Comparison of ENCODE assay signal across 27 mouse cellular contexts in the genomic region with DNA sequence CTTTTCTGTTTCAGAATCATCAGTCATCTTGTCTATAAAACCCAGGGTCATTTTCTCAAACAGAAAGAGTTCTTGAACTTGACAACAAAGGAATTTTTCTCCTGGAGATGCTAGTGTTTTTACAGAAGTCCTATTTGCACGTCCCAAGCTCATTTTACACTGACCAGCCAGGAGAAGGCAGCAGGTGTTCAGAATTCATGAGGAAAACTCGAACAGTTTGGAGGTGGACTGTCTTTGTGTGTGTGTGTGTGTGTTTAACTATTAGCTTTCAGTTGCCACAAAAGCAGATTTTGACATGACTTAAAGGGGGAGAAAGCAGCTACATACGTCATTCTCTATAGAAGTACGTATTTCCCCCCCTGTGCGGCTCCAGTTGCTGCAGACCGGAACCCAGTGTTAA. TPM values are rescaled to one million over a fixed set of nuclear protein-coding genes. Genes with fewer than 3 reads are reported as not detected.
DNase-seq lines count a peak whose midpoint lies in the region; ATAC-seq and TF ChIP-seq lines count a peak whose summit lies in the region.
"Had no signal": no experiment of that assay in that cellular context is flagged by ENCODE, and none has a peak within 500 bp of the region (broad histone marks: within the 10 kb centered on the region; RNA-seq: fewer than 3 reads in every experiment).

No protein-coding gene starts in this region.

- H3K27ac ChIP-seq in gastrocnemius, adult 2 months = no peak overlapping the region
- H3K27ac ChIP-seq in kidney, embryonic 15.5 days = peak overlapping the region; percentile 63
- no peak overlapping the region for H3K27ac ChIP-seq in midbrain, postnatal 0 days (ENCODE audit: low read depth, low read length)
- H3K27ac ChIP-seq in midbrain, embryonic 13.5 days = no peak overlapping the region
- H3K27ac ChIP-seq: forebrain, embryonic 12.5 days; hindbrain, embryonic 15.5 days; liver, embryonic 12.5 days; midbrain, embryonic 15.5 days; neural tube, embryonic 15.5 days; stomach, embryonic 15.5 days had no signal

- 53% methylated on average over 6 of the region's 6 CpGs for WGBS in kidney, embryonic 15.5 days
- WGBS in midbrain, postnatal 0 days = 77% methylated on average over 6 of the region's 6 CpGs
- 84% methylated on average over 6 of the region's 6 CpGs for WGBS in midbrain, embryonic 13.5 days

- H3K4me1 ChIP-seq in kidney, embryonic 15.5 days = peaks cover 30% of the 10 kb centered on the region
- no peaks in the 10 kb centered on the region for H3K4me1 ChIP-seq in midbrain, postnatal 0 days (ENCODE audit: insufficient read depth, low read length)
- no peaks in the 10 kb centered on the region for H3K4me1 ChIP-seq in midbrain, embryonic 13.5 days (replicated peaks)
- H3K4me1 ChIP-seq: forebrain, embryonic 12.5 days; hindbrain, embryonic 15.5 days; midbrain, embryonic 15.5 days; stomach, embryonic 15.5 days had no signal

- ATAC-seq in kidney, embryonic 15.5 days (replicated peaks; ENCODE audit: low FRiP score) = no peak
- no peak for ATAC-seq in midbrain, postnatal 0 days (ENCODE audit: low FRiP score)
- ATAC-seq in midbrain, embryonic 13.5 days = no peak
- ATAC-seq: CD4-positive, CD25-positive, alpha-beta regulatory T cell, adult 4 months; liver, embryonic 12.5 days; midbrain, embryonic 15.5 days had no signal

- no peaks in the 10 kb centered on the region for H3K27me3 ChIP-seq in kidney, embryonic 15.5 days
- H3K27me3 ChIP-seq in midbrain, postnatal 0 days (ENCODE audit: insufficient read depth, low read length) = no peaks in the 10 kb centered on the region
- no peaks in the 10 kb centered on the region for H3K27me3 ChIP-seq in midbrain, embryonic 13.5 days
- H3K27me3 ChIP-seq: forebrain, embryonic 12.5 days; hindbrain, embryonic 15.5 days; liver, embryonic 12.5 days; midbrain, embryonic 15.5 days; neural tube, embryonic 15.5 days; stomach, embryonic 15.5 days had no signal

- DNase-seq in gastrocnemius, adult 2 months = no peak
- no peak for DNase-seq in gastrocnemius, adult 8-10 months (ENCODE audit: low spot score in 2 of 2)
- no peak for DNase-seq in kidney, adult 9 months
- peak; percentile 22 for DNase-seq in midbrain, postnatal 0 days (ENCODE audit: low spot score)
- no peak for DNase-seq in frontal cortex, adult 2 months (ENCODE audit: extremely low spot score in 1 of 2, low spot score in 1 of 2)
- no peak for DNase-seq in embryo, embryonic 10 days (ENCODE audit: low spot score)
- DNase-seq: adrenal gland, postnatal 25 days; cerebellum, adult 11-12 months; cerebellum, postnatal 14 days; gastrocnemius, postnatal 36 days; heart, postnatal 36 days; layer of hippocampus, postnatal 36 days; lung, adult 2 months; right cerebral cortex, postnatal 25 days; thymus, adult 2 months had no signal

- intact Hi-C loops in gastrocnemius, adult 2 months (cut with DNase I) = no loop called here

- no peaks in the 10 kb centered on the region for H3K36me3 ChIP-seq in kidney, embryonic 15.5 days
- H3K36me3 ChIP-seq in midbrain, postnatal 0 days (ENCODE audit: insufficient read depth, low read length) = no peaks in the 10 kb centered on the region
- H3K36me3 ChIP-seq in midbrain, embryonic 13.5 days = no peaks in the 10 kb centered on the region
- H3K36me3 ChIP-seq: forebrain, embryonic 12.5 days; G1E; hindbrain, embryonic 15.5 days; liver, embryonic 12.5 days; midbrain, embryonic 15.5 days; neural tube, embryonic 15.5 days; stomach, embryonic 15.5 days had no signal

- H3K4me2 ChIP-seq in kidney, embryonic 15.5 days = 0 out of 2 replicates have a peak overlapping the region, but pooled peaks have one; percentile 35
- no peak overlapping the region for H3K4me2 ChIP-seq in midbrain, postnatal 0 days (ENCODE audit: low read depth, low read length, poor library complexity, severe bottlenecking)
- H3K4me2 ChIP-seq in midbrain, embryonic 13.5 days (replicated peaks) = no peak overlapping the region
- H3K4me2 ChIP-seq: forebrain, embryonic 12.5 days; heart, embryonic 11.5 days; hindbrain, embryonic 15.5 days; liver, embryonic 12.5 days; midbrain, embryonic 15.5 days; neural tube, embryonic 15.5 days had no signal

- H3K9me3 ChIP-seq in kidney, embryonic 15.5 days (replicated peaks) = no peaks in the 10 kb centered on the region
- H3K9me3 ChIP-seq in midbrain, postnatal 0 days (ENCODE audit: low read length) = no peaks in the 10 kb centered on the region
- H3K9me3 ChIP-seq in midbrain, embryonic 13.5 days = no peaks in the 10 kb centered on the region
- H3K9me3 ChIP-seq: forebrain, embryonic 12.5 days; G1E; hindbrain, embryonic 15.5 days; liver, embryonic 12.5 days; midbrain, embryonic 15.5 days; neural tube, embryonic 15.5 days; stomach, embryonic 15.5 days had no signal

- H3K4me3 ChIP-seq in gastrocnemius, adult 2 months = peak overlapping the region; percentile 32
- no peak overlapping the region for H3K4me3 ChIP-seq in kidney, embryonic 15.5 days (replicated peaks)
- no peak overlapping the region for H3K4me3 ChIP-seq in midbrain, postnatal 0 days (ENCODE audit: low read depth, low read length)
- no peak overlapping the region for H3K4me3 ChIP-seq in midbrain, embryonic 13.5 days (replicated peaks)
- H3K4me3 ChIP-seq: forebrain, embryonic 12.5 days; hindbrain, embryonic 15.5 days; liver, embryonic 12.5 days; megakaryocyte, embryonic 14.5 days; midbrain, embryonic 15.5 days; neural tube, embryonic 15.5 days; stomach, embryonic 15.5 days had no signal

- H3K9ac ChIP-seq in kidney, embryonic 15.5 days = no peak overlapping the region
- no peak overlapping the region for H3K9ac ChIP-seq in midbrain, postnatal 0 days (replicated peaks; ENCODE audit: low read length, poor library complexity, severe bottlenecking)
- H3K9ac ChIP-seq in midbrain, embryonic 13.5 days (replicated peaks) = no peak overlapping the region
- H3K9ac ChIP-seq: forebrain, embryonic 12.5 days; hindbrain, embryonic 15.5 days; liver, embryonic 12.5 days; midbrain, embryonic 15.5 days; neural tube, embryonic 15.5 days; stomach, embryonic 15.5 days had no signal

- TF ChIP-seq CTCF in gastrocnemius, adult 2 months (IDR thresholded peaks at IDR 0.05) = peak; percentile 33; the same call in 1 of the 2 replicates
- TF ChIP-seq CTCF in midbrain, postnatal 0 days (IDR thresholded peaks at IDR 0.05) = peak; percentile 49

RNA-seq across cellular contexts. Expression of a gene that starts 20.6 kb away (rescaled TPM):
- 10 to 100 TPM; 56.8 to 61.4 TPM for total RNA-seq in gastrocnemius, adult 2 months (2021)
- 10 to 100 TPM; 54.3 to 63.7 (median 56.8) TPM for total RNA-seq in gastrocnemius, adult 8-10 months (2022)
- polyA plus RNA-seq in kidney, embryonic 15.5 days (2015; fragmentation: Nextera tagmentation; extraction: Ambion mirVana) = 128 TPM in 2 replicates
- 30.3 and 44.8 TPM in 2 replicates for total RNA-seq in midbrain, postnatal 0 days (2014; rRNA removed)
- 16.2 and 18.5 TPM in 2 replicates for polyA plus RNA-seq in midbrain, postnatal 0 days (2015; fragmentation: Nextera tagmentation; extraction: Ambion mirVana)
- polyA plus RNA-seq in midbrain, embryonic 13.5 days (2015; fragmentation: Nextera tagmentation; extraction: Ambion mirVana) = 28.4 and 28.6 TPM in 2 replicates
- 92.7 and 95.5 TPM in 2 replicates for polyA plus RNA-seq in frontal cortex, adult 2 months (2012; rRNA removed)

RNA-seq across cellular contexts. Expression of a gene that starts 56.0 kb away (rescaled TPM):
- total RNA-seq in gastrocnemius, adult 2 months (2021) = not detected
- total RNA-seq in gastrocnemius, adult 8-10 months (2022) = under 1 TPM in 1 of 4 experiments, not detected in 3; 0.78 TPM
- 42.4 and 48.6 TPM in 2 replicates for polyA plus RNA-seq in kidney, embryonic 15.5 days (2015; fragmentation: Nextera tagmentation; extraction: Ambion mirVana)
- total RNA-seq in midbrain, postnatal 0 days (2014; rRNA removed) = not detected in 2 replicates
- polyA plus RNA-seq in midbrain, postnatal 0 days (2015; fragmentation: Nextera tagmentation; extraction: Ambion mirVana) = 0.27 and 0.44 TPM in 2 replicates
- polyA plus RNA-seq in midbrain, embryonic 13.5 days (2015; fragmentation: Nextera tagmentation; extraction: Ambion mirVana) = not detected in 2 replicates
- 0.19 and 0.22 TPM in 2 replicates for polyA plus RNA-seq in frontal cortex, adult 2 months (2012; rRNA removed)
- total RNA-seq: G1E; gastrocnemius, postnatal 36 days; heart, postnatal 36 days had no signal
- polyA plus RNA-seq: CD4-positive, CD25-positive, alpha-beta regulatory T cell, adult 4 months; forebrain, embryonic 12.5 days; G1E; heart, embryonic 11.5 days; liver, embryonic 12.5 days had no signal

Comparison
In these comparisons a context has a peak if more than half of its experiments do, and no peak if none do; other contexts are left out.
1. RNA of a gene that starts 56.0 kb away (polyA plus RNA-seq): 42.4 to 48.6 TPM in kidney, embryonic 15.5 days; 0.27 to 0.44 TPM in midbrain, postnatal 0 days, 0.19 to 0.22 TPM in frontal cortex, adult 2 months and not detected in midbrain, embryonic 13.5 days; every median in the first group is over 10 times any median in the second.